Mouse (Mus musculus) thymus, postnatal 36 days (tissue): ENCODE results near the gene Slc25a54.

ENCODE experiments used
- DNase-seq, 2 experiments: peaks; one replicate each; pipeline ENCODE4 v3.0.0; 2022; ENCODE audit warnings: mixed read lengths in 2 of 2

The Slc25a54 gene

GRCm38 (mm10) chr3:109080169-109080568, at the start of gene Slc25a54:
Gene Slc25a54, plus strand, starts transcription at chr3:109080469.
- DNase-seq = no peak

- DNase-seq = no peak
Measured at GRCm38 (mm10) chr3:109030817-109031216, 49.5 kb upstream of the Slc25a54 start.

GRCm38 (mm10) chr3:109031626-109032025, 48.6 kb upstream of the Slc25a54 start:
- DNase-seq = no peak

- DNase-seq = no peak
Measured at GRCm38 (mm10) chr3:109032306-109032705, 48.0 kb upstream of the Slc25a54 start.

- DNase-seq = no peak
Measured at GRCm38 (mm10) chr3:109034411-109034810, 45.9 kb upstream of the Slc25a54 start.

- DNase-seq = no peak
Measured at GRCm38 (mm10) chr3:109040908-109041307, 39.4 kb upstream of the Slc25a54 start.

- no peak for DNase-seq
Measured at GRCm38 (mm10) chr3:109043395-109043794, 36.9 kb upstream of the Slc25a54 start.

- no peak for DNase-seq
Measured at GRCm38 (mm10) chr3:109046428-109046827, 33.8 kb upstream of the Slc25a54 start.

GRCm38 (mm10) chr3:109047707-109048283, 32.5 kb upstream of the Slc25a54 start:
- no peak for DNase-seq

GRCm38 (mm10) chr3:109051056-109051945, 29.0 kb upstream of the Slc25a54 start:
- peak in 1 of 2 experiments; percentile 14 for DNase-seq

- no peak for DNase-seq
Measured at GRCm38 (mm10) chr3:109051946-109052331, 28.3 kb upstream of the Slc25a54 start.

- no peak for DNase-seq
Measured at GRCm38 (mm10) chr3:109059903-109060302, 20.4 kb upstream of the Slc25a54 start.

- no peak for DNase-seq
Measured at GRCm38 (mm10) chr3:109062391-109062790, 17.9 kb upstream of the Slc25a54 start.

GRCm38 (mm10) chr3:109062989-109063388, 17.3 kb upstream of the Slc25a54 start:
- DNase-seq = no peak

- DNase-seq = no peak
Measured at GRCm38 (mm10) chr3:109084418-109084817, 4.1 kb downstream of the Slc25a54 start.

GRCm38 (mm10) chr3:109088460-109088859, 8.2 kb downstream of the Slc25a54 start:
- DNase-seq = no peak

GRCm38 (mm10) chr3:109104702-109105101, 24.4 kb downstream of the Slc25a54 start:
- no peak for DNase-seq

- DNase-seq = no peak
Measured at GRCm38 (mm10) chr3:109117136-109117535, 36.9 kb downstream of the Slc25a54 start.

- no peak for DNase-seq
Measured at GRCm38 (mm10) chr3:109119562-109119961, 39.3 kb downstream of the Slc25a54 start.

GRCm38 (mm10) chr3:109119973-109120372, 39.7 kb downstream of the Slc25a54 start:
- DNase-seq = no peak

GRCm38 (mm10) chr3:109122641-109123530, 42.6 kb downstream of the Slc25a54 start, which contains the start of gene Slc25a24:
Gene Slc25a24, plus strand, starts transcription at chr3:109123149.
- peak; percentile 43 to 60 for DNase-seq

- no peak for DNase-seq
Measured at GRCm38 (mm10) chr3:109123531-109123981, 43.3 kb downstream of the Slc25a54 start.

GRCm38 (mm10) chr3:109124091-109124490, 43.8 kb downstream of the Slc25a54 start:
- no peak for DNase-seq
